Mouse (Mus musculus) testis, adult 2 months (tissue): ENCODE data around the gene Aldh3b1. TPM values are rescaled to one million over a fixed set of nuclear protein-coding genes. Genes with fewer than 3 reads are reported as not detected.

ENCODE experiments used
- H3K27ac ChIP-seq: fragments of 200-500 bp; 2 replicates; pipeline ENCODE4 v1.5.1; 2012; ENCODE audit warnings: low read depth, low read length; ENCODE audit not compliant: control insufficient read depth, insufficient read depth
- H3K27me3 ChIP-seq: fragments of 200-500 bp; 2 replicates; pipeline ENCODE4 v1.6.1; 2012; ENCODE audit warnings: mild to moderate bottlenecking, low read length, moderate library complexity; ENCODE audit not compliant: control insufficient read depth, insufficient read depth
- H3K36me3 ChIP-seq: fragments of 200-500 bp; 2 replicates; pipeline ENCODE4 v1.6.1; 2012; ENCODE audit warnings: mild to moderate bottlenecking, low read length; ENCODE audit not compliant: control insufficient read depth, insufficient read depth
- H3K4me1 ChIP-seq: fragments of 200-500 bp; 2 replicates; pipeline ENCODE4 v1.6.1; 2012; ENCODE audit warnings: low read length; ENCODE audit not compliant: control insufficient read depth, insufficient read depth
- H3K4me3 ChIP-seq: fragments of 200-500 bp; 2 replicates; pipeline ENCODE4 v1.5.1; 2012; ENCODE audit warnings: low read depth, mild to moderate bottlenecking, low read length, moderate library complexity, mixed read lengths; ENCODE audit not compliant: control insufficient read depth
- CTCF ChIP-seq: fragments of 200-500 bp; IDR thresholded peaks from 2 replicates; pipeline ENCODE4 v1.5.1; 2012; ENCODE audit warnings: low read depth, mild to moderate bottlenecking, inconsistent platforms, low read length, moderate library complexity; ENCODE audit not compliant: control insufficient read depth, insufficient read depth, insufficient replicate concordance
- POLR2A ChIP-seq: fragments of 200-500 bp; IDR thresholded peaks from 2 replicates; pipeline ENCODE4 v1.6.1; 2012; ENCODE audit warnings: low read depth, mild to moderate bottlenecking, inconsistent platforms, low read length, moderate library complexity; ENCODE audit not compliant: control insufficient read depth
- polyA plus RNA-seq: library from polyadenylated mRNA; depleted of rRNA; stranded (reverse); fragments of >200 nt; gene quantifications from 2 replicates; pipeline ENCODE4 v1.2.3, GENCODE M21; 2012

The Aldh3b1 gene
- polyA plus RNA-seq, 1 experiment, result 48.2 TPM

- Histone ChIP-seq H3K27ac (peak overlapping the region; percentile 35), H3K4me1 (peaks cover 32% of the 10 kb centered on the region), H3K36me3 (no peaks in the 10 kb centered on the region), H3K27me3 (no peaks in the 10 kb centered on the region), H3K4me3 (peak overlapping the region; percentile 87)
- no peak for TF ChIP-seq CTCF
- TF ChIP-seq POLR2A, result no peak
Measured at GRCm38 (mm10) chr19:3906326-3906725, 23.3 kb downstream of the Aldh3b1 start.

- no peaks in the 10 kb centered on the region for H3K36me3 ChIP-seq
- H3K27ac ChIP-seq, result no peak overlapping the region; the same call in 1 of the 2 replicates
- peaks cover 32% of the 10 kb centered on the region for H3K4me1 ChIP-seq
- no peak overlapping the region for H3K4me3 ChIP-seq
- no peak for TF ChIP-seq POLR2A
- no peak for TF ChIP-seq CTCF
- H3K27me3 ChIP-seq, result no peaks in the 10 kb centered on the region
Measured at GRCm38 (mm10) chr19:3905261-3905969, 24.2 kb downstream of the Aldh3b1 start.

DNA sequence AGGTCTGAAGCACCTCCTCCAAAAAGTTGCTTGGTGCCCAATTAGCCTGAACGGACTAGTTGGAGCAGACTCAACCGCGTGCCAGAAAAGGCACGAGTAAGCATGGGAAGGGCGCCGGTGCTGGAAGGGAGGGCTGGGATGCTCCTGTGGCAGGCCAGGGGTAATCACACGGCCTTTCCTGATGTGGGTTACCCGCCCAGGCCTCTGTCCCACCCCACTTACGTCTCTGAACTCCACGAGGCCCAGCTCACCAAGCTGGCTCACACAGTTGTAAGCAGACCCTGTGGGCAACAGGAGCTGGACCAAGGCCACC is 25.3 kb downstream of the Aldh3b1 start:
- Histone ChIP-seq H3K27me3 (no peaks in the 10 kb centered on the region), H3K4me1 (peaks cover 32% of the 10 kb centered on the region), H3K27ac (no peak overlapping the region), H3K4me3 (no peak overlapping the region), H3K36me3 (no peaks in the 10 kb centered on the region)
- TF ChIP-seq POLR2A (no peak), CTCF (no peak)

- H3K36me3 ChIP-seq, result no peaks in the 10 kb centered on the region
- TF ChIP-seq CTCF (no peak), POLR2A (no peak)
- H3K27ac ChIP-seq, result no peak overlapping the region
- H3K4me3 ChIP-seq, result peak overlapping the region; percentile 7
- no peaks in the 10 kb centered on the region for H3K27me3 ChIP-seq
- H3K4me1 ChIP-seq, result peaks cover 32% of the 10 kb centered on the region
Measured at GRCm38 (mm10) chr19:3903648-3904362, 25.8 kb downstream of the Aldh3b1 start.

DNA sequence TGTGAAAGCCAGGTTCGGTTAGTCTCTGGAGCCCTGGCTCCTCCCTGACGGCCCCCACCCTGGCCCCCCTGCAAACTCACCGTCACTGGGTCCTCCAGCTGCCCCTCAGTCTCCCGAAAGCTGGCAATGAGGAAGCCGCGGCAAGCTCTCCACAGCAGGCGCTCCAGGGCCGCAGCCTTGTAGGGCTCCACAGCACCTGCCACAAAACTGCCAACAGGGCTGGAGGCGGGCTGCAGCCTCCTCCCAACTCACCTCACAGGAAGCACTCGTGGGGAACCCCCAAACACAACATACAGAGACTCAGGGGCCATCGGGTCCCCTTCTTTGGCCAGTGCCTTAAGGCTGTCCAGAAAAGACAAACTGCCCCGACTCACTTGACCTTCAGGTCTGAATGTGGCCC is 26.6 kb downstream of the Aldh3b1 start:
- Histone ChIP-seq H3K27me3 (no peaks in the 10 kb centered on the region), H3K4me1 (peaks cover 32% of the 10 kb centered on the region), H3K36me3 (no peaks in the 10 kb centered on the region), H3K27ac (no peak overlapping the region), H3K4me3 (no peak overlapping the region)
- TF ChIP-seq CTCF (no peak), POLR2A (no peak)

GRCm38 (mm10) chr19:3899618-3900017 is 30.0 kb downstream of the Aldh3b1 start:
- Histone ChIP-seq H3K27me3 (no peaks in the 10 kb centered on the region), H3K36me3 (no peaks in the 10 kb centered on the region), H3K4me1 (peaks cover 14% of the 10 kb centered on the region), H3K27ac (no peak overlapping the region), H3K4me3 (no peak overlapping the region)
- no peak for TF ChIP-seq CTCF
- TF ChIP-seq POLR2A, result no peak

DNA sequence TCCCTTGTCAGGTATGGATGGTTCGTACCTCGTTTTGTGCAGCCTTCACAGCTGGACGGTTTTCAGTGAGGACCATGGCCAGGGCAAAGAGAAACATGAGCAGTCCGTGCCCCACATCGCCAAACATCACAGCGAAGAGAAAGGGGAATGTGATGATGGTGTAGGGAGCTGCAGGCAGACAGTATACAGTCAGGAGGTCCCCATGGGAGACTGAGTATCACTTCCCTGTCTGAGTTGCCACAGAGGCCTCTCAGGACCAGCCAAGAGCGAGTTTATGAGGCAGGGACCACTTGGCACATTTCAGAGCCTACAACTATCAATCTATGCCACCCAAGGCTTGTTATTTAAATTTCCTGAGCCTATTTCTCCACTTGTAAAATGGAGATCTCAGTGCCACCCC is 30.7 kb downstream of the Aldh3b1 start:
- Histone ChIP-seq H3K4me1 (peaks cover 10% of the 10 kb centered on the region), H3K36me3 (no peaks in the 10 kb centered on the region), H3K27me3 (no peaks in the 10 kb centered on the region), H3K4me3 (no peak overlapping the region), H3K27ac (no peak overlapping the region)
- TF ChIP-seq POLR2A (no peak), CTCF (no peak)
